In genomic region chr11:3337173-3337955, GRCm38 (mm10) we compare ENCODE assay signal across 9 mouse cellular contexts. TPM values are rescaled to one million over a fixed set of nuclear protein-coding genes. Genes with fewer than 3 reads are reported as not detected.
DNase-seq lines count a peak whose midpoint lies in the region; ATAC-seq and TF ChIP-seq lines count a peak whose summit lies in the region.
"Had no signal": no experiment of that assay in that cellular context is flagged by ENCODE, and none has a peak within 500 bp of the region (broad histone marks: within the 10 kb centered on the region; RNA-seq: fewer than 3 reads in every experiment).

No protein-coding gene starts in this region.

- peak overlapping the region; percentile 50 for H3K27ac ChIP-seq in spleen, adult 2 months (ENCODE audit: insufficient read depth, low read length)
- peak overlapping the region; percentile 84 for H3K27ac ChIP-seq in heart, embryonic 10.5 days
- H3K27ac ChIP-seq in liver, embryonic 13.5 days, result no peak overlapping the region
- H3K27ac ChIP-seq: macrophage had no signal

- H3K4me1 ChIP-seq in spleen, adult 2 months (ENCODE audit: control insufficient read depth, insufficient read depth, insufficient read length), result peaks cover 23% of the 10 kb centered on the region; the same call in 1 of the 2 replicates
- H3K4me1 ChIP-seq in heart, embryonic 10.5 days, result peaks cover 44% of the 10 kb centered on the region
- peaks cover 21% of the 10 kb centered on the region for H3K4me1 ChIP-seq in liver, embryonic 13.5 days (replicated peaks)

- H3K36me3 ChIP-seq in spleen, adult 2 months (ENCODE audit: control insufficient read depth, insufficient read depth, low read length), result peaks cover 26% of the 10 kb centered on the region
- peaks cover 12% of the 10 kb centered on the region; the same call in 1 of the 2 replicates for H3K36me3 ChIP-seq in heart, embryonic 10.5 days
- H3K36me3 ChIP-seq in liver, embryonic 13.5 days, result no peaks in the 10 kb centered on the region

- H3K9me3 ChIP-seq in heart, embryonic 10.5 days, result no peaks in the 10 kb centered on the region
- H3K9me3 ChIP-seq in liver, embryonic 13.5 days (replicated peaks), result no peaks in the 10 kb centered on the region

- no peaks in the 10 kb centered on the region for H3K27me3 ChIP-seq in spleen, adult 2 months (ENCODE audit: control insufficient read depth, insufficient read depth, low read length)
- no peaks in the 10 kb centered on the region for H3K27me3 ChIP-seq in heart, embryonic 10.5 days (ENCODE audit: insufficient read depth, poor library complexity, severe bottlenecking)
- H3K27me3 ChIP-seq in liver, embryonic 13.5 days, result peaks cover 21% of the 10 kb centered on the region

- H3K4me2 ChIP-seq in liver, embryonic 13.5 days, result no peak overlapping the region

- H3K9ac ChIP-seq in liver, embryonic 13.5 days, result no peak overlapping the region

- TF ChIP-seq CTCF in spleen, adult 2 months (IDR thresholded peaks at IDR 0.05; ENCODE audit: extremely low read depth, insufficient read depth, insufficient read length, insufficient replicate concordance), result no peak

- H3K4me3 ChIP-seq in spleen, adult 2 months (ENCODE audit: extremely low read depth, insufficient read depth, insufficient read length), result no peak overlapping the region
- 0 out of 2 replicates have a peak overlapping the region, but pooled peaks have one; percentile 22 for H3K4me3 ChIP-seq in heart, embryonic 10.5 days
- no peak overlapping the region for H3K4me3 ChIP-seq in liver, embryonic 13.5 days (replicated peaks)

- 0 out of 2 replicates have a peak, but pooled peaks have one; percentile 12 for ATAC-seq in liver, embryonic 13.5 days (ENCODE audit: low read depth)
- ATAC-seq in erythroblast, adult 5-6 weeks (replicated peaks; ENCODE audit: low FRiP score, poor library complexity, severe bottlenecking), result no peak

- no peak for TF ChIP-seq POLR2A in spleen, adult 2 months (IDR thresholded peaks at IDR 0.05; ENCODE audit: low read depth, low read length)

- DNase-seq in spleen, adult 2 months (ENCODE audit: low read depth in 1 of 2, low spot score in 2 of 2), result no peak
- DNase-seq in spleen, adult 12 weeks (ENCODE audit: low spot score), result no peak
- DNase-seq in cerebellum, postnatal 36 days, result peak; percentile 84 to 85
- peak; percentile 86 for DNase-seq in heart, embryonic 10.5 days (ENCODE audit: low spot score)
- peak; percentile 42 for DNase-seq in kidney, postnatal 10 days
- no peak for DNase-seq in liver, embryonic 13.5 days
- DNase-seq in right cerebral cortex, postnatal 10 days (ENCODE audit: low spot score in 2 of 2), result peak; percentile 64 to 75

- WGBS in spleen, adult 2 months, result 79% methylated on average over 12 of the region's 12 CpGs
- 7% methylated on average over 12 of the region's 12 CpGs for WGBS in heart, embryonic 10.5 days
- WGBS in liver, embryonic 13.5 days (ENCODE audit: insufficient replicate concordance), result 37% methylated on average over 12 of the region's 12 CpGs

RNA-seq across cellular contexts. Expression of gene Pik3ip1, which starts 7.2 kb away (rescaled TPM):
- 43.6 and 58.5 TPM in 2 replicates for polyA plus RNA-seq in spleen, adult 2 months (2012; rRNA removed)
- polyA plus RNA-seq in heart, embryonic 10.5 days (2016; fragmentation: Nextera tagmentation; extraction: Ambion mirVana), result 7.9 and 9.5 TPM in 2 replicates
- 1.1 and 1.5 TPM in 2 replicates for polyA plus RNA-seq in liver, embryonic 13.5 days (2015; fragmentation: Nextera tagmentation; extraction: Ambion mirVana)
- 0.77 and 2.9 TPM in 2 replicates for total RNA-seq in erythroblast, adult 5-6 weeks (2015; ENCODE audit: low replicate concordance)
- 3.5 and 3.8 TPM in 2 replicates for total RNA-seq in erythroblast, adult 5-6 weeks (2017; ENCODE audit: low replicate concordance)

RNA-seq across cellular contexts. Expression of gene Patz1, which starts 48.7 kb away (rescaled TPM):
- 44.9 and 49.9 TPM in 2 replicates for polyA plus RNA-seq in spleen, adult 2 months (2012; rRNA removed)
- polyA plus RNA-seq in heart, embryonic 10.5 days (2016; fragmentation: Nextera tagmentation; extraction: Ambion mirVana), result 32.0 and 49.1 TPM in 2 replicates
- polyA plus RNA-seq in liver, embryonic 13.5 days (2015; fragmentation: Nextera tagmentation; extraction: Ambion mirVana), result 14.8 and 15.8 TPM in 2 replicates
- 18.0 and 18.6 TPM in 2 replicates for total RNA-seq in erythroblast, adult 5-6 weeks (2015; ENCODE audit: low replicate concordance)
- total RNA-seq in erythroblast, adult 5-6 weeks (2017; ENCODE audit: low replicate concordance), result 13.5 and 22.2 TPM in 2 replicates

Comparison
In these comparisons a context has a peak if more than half of its experiments do, and no peak if none do; other contexts are left out.
1. DNase-seq: peak in cerebellum, postnatal 36 days (2 of 2), heart, embryonic 10.5 days (single experiment), kidney, postnatal 10 days (single experiment) and right cerebral cortex, postnatal 10 days (2 of 2); none in spleen, adult 2 months (0 of 2), spleen, adult 12 weeks (single experiment) and liver, embryonic 13.5 days (single experiment).